Mouse (Mus musculus) spleen, postnatal 10 days (tissue): ENCODE results near the gene Cmtm6.
A peak's percentile ranks its signal among the peaks of the same experiment; 100 is the strongest.
"Not testable (repeated sequence)": the region's sequence is repeated elsewhere in the genome, so short reads cannot be mapped to it uniquely, and the experiment has no call there.

Source experiments
- DNase-seq, 2 experiments: peaks; one replicate each; pipeline ENCODE4 v3.0.0; 2021 to 2022; ENCODE audit warnings: low spot score in 2 of 2

The Cmtm6 gene

GRCm38 (mm10) chr9:114731011-114731755 is at the start of gene Cmtm6:
TSS of gene Cmtm6 (plus strand) at chr9:114731116.
- peak; percentile 97 to 99 for DNase-seq

- no peak for DNase-seq
Observed at GRCm38 (mm10) chr9:114682193-114682592, 48.7 kb upstream of the Cmtm6 start.

GRCm38 (mm10) chr9:114686245-114686644 is 44.7 kb upstream of the Cmtm6 start:
- DNase-seq, result no peak

GRCm38 (mm10) chr9:114687639-114688038 is 43.3 kb upstream of the Cmtm6 start:
- no peak for DNase-seq

- DNase-seq, result peak; percentile 95 to 98
Observed at GRCm38 (mm10) chr9:114688252-114688952, 42.5 kb upstream of the Cmtm6 start, which contains the start of gene Dync1li1. TSS of gene Dync1li1 (plus strand) at chr9:114688790.

- no peak for DNase-seq
Observed at GRCm38 (mm10) chr9:114688953-114689407, 41.9 kb upstream of the Cmtm6 start.

- DNase-seq, result no peak
Observed at GRCm38 (mm10) chr9:114690119-114690601, 40.8 kb upstream of the Cmtm6 start.

GRCm38 (mm10) chr9:114691112-114691511 is 39.8 kb upstream of the Cmtm6 start:
- DNase-seq, result no peak

GRCm38 (mm10) chr9:114695662-114696061 is 35.3 kb upstream of the Cmtm6 start:
- not testable (repeated sequence) for DNase-seq

- DNase-seq, result no peak
Observed at GRCm38 (mm10) chr9:114697072-114697471, 33.8 kb upstream of the Cmtm6 start.

GRCm38 (mm10) chr9:114697926-114698325 is 33.0 kb upstream of the Cmtm6 start:
- no peak for DNase-seq

GRCm38 (mm10) chr9:114699262-114699661 is 31.7 kb upstream of the Cmtm6 start:
- no peak for DNase-seq

GRCm38 (mm10) chr9:114699882-114700665 is 30.8 kb upstream of the Cmtm6 start:
- no peak for DNase-seq

GRCm38 (mm10) chr9:114701031-114701430 is 29.9 kb upstream of the Cmtm6 start:
- no peak for DNase-seq

- DNase-seq, result no peak
Observed at GRCm38 (mm10) chr9:114701921-114702320, 29.0 kb upstream of the Cmtm6 start.

GRCm38 (mm10) chr9:114707805-114708204 is 23.1 kb upstream of the Cmtm6 start:
- no peak for DNase-seq

GRCm38 (mm10) chr9:114710345-114710744 is 20.6 kb upstream of the Cmtm6 start:
- DNase-seq, result peak in 1 of 2 experiments; percentile 66

- no peak for DNase-seq
Observed at GRCm38 (mm10) chr9:114713481-114713880, 17.4 kb upstream of the Cmtm6 start.

- no peak for DNase-seq
Observed at GRCm38 (mm10) chr9:114716677-114717331, 14.1 kb upstream of the Cmtm6 start.

GRCm38 (mm10) chr9:114727315-114727714 is 3.6 kb upstream of the Cmtm6 start:
- DNase-seq, result peak in 1 of 2 experiments; percentile 37

- DNase-seq, result not testable (repeated sequence)
Observed at GRCm38 (mm10) chr9:114728432-114728831, 2.5 kb upstream of the Cmtm6 start.
